Mouse (Mus musculus) kidney, adult 2 months (tissue): Measurements from ENCODE around the gene Raph1.

Experiments
- CTCF ChIP-seq: fragments of 200-500 bp; conservative IDR thresholded peaks from 2 replicates; pipeline ENCODE4 v1.5.1; 2011; ENCODE audit warnings: low read depth, mild to moderate bottlenecking, control low read depth, low read length, moderate library complexity, mixed read lengths; ENCODE audit not compliant: insufficient read depth, insufficient read length
- POLR2A ChIP-seq: fragments of 200-500 bp; IDR thresholded peaks from one replicate; pipeline ENCODE4 v1.6.1; 2011; ENCODE audit warnings: low read depth, low read length, control low read depth

DNA sequence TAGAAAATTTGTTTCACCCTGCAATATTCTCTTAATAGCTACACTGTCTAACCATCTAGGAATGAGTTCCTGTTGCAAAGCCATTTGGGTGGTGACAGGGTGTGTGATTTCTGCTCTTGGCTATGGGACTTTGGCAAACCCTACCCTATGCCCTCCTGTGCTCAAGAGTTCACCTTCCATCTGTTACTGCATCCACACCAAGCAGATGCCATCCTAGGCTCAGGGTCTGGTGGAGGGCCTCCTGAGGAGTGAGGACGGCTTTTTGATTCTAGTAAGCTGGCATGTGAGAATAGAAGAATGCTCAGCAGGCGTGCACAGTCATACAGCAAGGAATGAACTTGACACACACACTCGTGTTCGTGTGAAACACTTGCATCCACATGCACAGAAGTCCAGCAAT lies 76.4 kb downstream of the Raph1 start:
- no peak for TF ChIP-seq CTCF
- TF ChIP-seq POLR2A = no peak
